Mouse (Mus musculus): ENCODE data around the gene Slc4a8. TPM values are rescaled to one million over a fixed set of nuclear protein-coding genes. Genes with fewer than 3 reads are reported as not detected.
"Not testable (repeated sequence)": the region's sequence is repeated elsewhere in the genome, so short reads cannot be mapped to it uniquely, and the experiment has no call there.

The Slc4a8 gene
- polyA plus RNA-seq, 1 experiment from 2014 or later, result 31.1 TPM

- 85% methylated on average over 12 of the region's 12 CpGs for WGBS
- Histone ChIP-seq H3K27ac (ENCODE audit: low read length) (no peak overlapping the region), H3K27me3 (ENCODE audit: control insufficient read depth, insufficient read depth, low read depth, low read length) (no peaks in the 10 kb centered on the region; the same call in 1 of the 2 replicates), H3K4me2 (ENCODE audit: low read length) (no peak overlapping the region), H3K9ac (ENCODE audit: low read depth, low read length) (no peak overlapping the region), H3K36me3 (ENCODE audit: control insufficient read depth, insufficient read depth, low read length) (peaks cover 48% of the 10 kb centered on the region), H3K4me1 (ENCODE audit: control insufficient read depth, insufficient read depth, low read length) (no peaks in the 10 kb centered on the region), H3K4me3 (ENCODE audit: low read depth, low read length) (no peak overlapping the region), H3K9me3 (replicated peaks; ENCODE audit: control insufficient read depth, low read length, poor library complexity, severe bottlenecking) (no peaks in the 10 kb centered on the region)
- no peak for ATAC-seq
These were observed 46.5 kb downstream of the Slc4a8 start for GRCm38 (mm10) chr15:100808062-100808461.

- H3K4me2 ChIP-seq (ENCODE audit: low read length), result no peak overlapping the region
- no peak overlapping the region for H3K27ac ChIP-seq (ENCODE audit: low read length)
- no peaks in the 10 kb centered on the region; the same call in 1 of the 2 replicates for H3K27me3 ChIP-seq (ENCODE audit: control insufficient read depth, insufficient read depth, low read depth, low read length)
- peaks cover 45% of the 10 kb centered on the region for H3K36me3 ChIP-seq (ENCODE audit: control insufficient read depth, insufficient read depth, low read length)
- no peaks in the 10 kb centered on the region for H3K9me3 ChIP-seq (replicated peaks; ENCODE audit: control insufficient read depth, low read length, poor library complexity, severe bottlenecking)
- no peaks in the 10 kb centered on the region for H3K4me1 ChIP-seq (ENCODE audit: control insufficient read depth, insufficient read depth, low read length)
- H3K4me3 ChIP-seq (ENCODE audit: low read depth, low read length), result no peak overlapping the region
- no peak for ATAC-seq
- 83% methylated on average over 9 of the region's 9 CpGs for WGBS
- H3K9ac ChIP-seq (ENCODE audit: low read depth, low read length), result no peak overlapping the region
These were observed 46.9 kb downstream of the Slc4a8 start for GRCm38 (mm10) chr15:100808484-100808883.

DNA sequence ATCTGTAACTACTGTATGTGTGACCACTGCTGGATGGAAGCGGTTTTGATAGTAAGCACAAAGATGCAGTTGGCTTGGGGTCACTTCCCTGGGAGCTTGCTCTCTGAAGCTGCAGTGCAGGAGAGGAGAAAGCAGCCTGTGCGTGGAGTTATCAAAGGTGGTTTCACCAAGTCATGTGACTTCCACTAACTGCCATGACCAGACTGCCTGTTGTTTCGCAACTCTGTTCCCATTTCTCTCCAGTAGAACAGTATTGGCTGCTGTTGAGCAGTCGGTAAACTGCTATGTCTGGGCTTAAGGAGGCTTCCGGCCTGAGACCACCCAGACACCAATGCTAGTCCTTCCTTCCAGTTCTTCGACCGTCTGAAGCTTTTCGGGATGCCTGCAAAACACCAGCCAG, 48.7 kb downstream of the Slc4a8 start:
- Histone ChIP-seq H3K27me3 (ENCODE audit: control insufficient read depth, insufficient read depth, low read depth, low read length) (no peaks in the 10 kb centered on the region; the same call in 1 of the 2 replicates), H3K4me3 (ENCODE audit: low read depth, low read length) (no peak overlapping the region), H3K4me2 (ENCODE audit: low read length) (no peak overlapping the region), H3K9me3 (replicated peaks; ENCODE audit: control insufficient read depth, low read length, poor library complexity, severe bottlenecking) (no peaks in the 10 kb centered on the region), H3K36me3 (ENCODE audit: control insufficient read depth, insufficient read depth, low read length) (peaks cover 40% of the 10 kb centered on the region), H3K27ac (ENCODE audit: low read length) (no peak overlapping the region), H3K9ac (ENCODE audit: low read depth, low read length) (no peak overlapping the region), H3K4me1 (ENCODE audit: control insufficient read depth, insufficient read depth, low read length) (no peaks in the 10 kb centered on the region)
- 87% methylated on average over 8 of the region's 8 CpGs for WGBS
- ATAC-seq, result no peak

- Histone ChIP-seq H3K27ac (ENCODE audit: low read length) (no peak overlapping the region), H3K27me3 (ENCODE audit: control insufficient read depth, insufficient read depth, low read depth, low read length) (no peaks in the 10 kb centered on the region; the same call in none of the 2 replicates), H3K9ac (ENCODE audit: low read depth, low read length) (no peak overlapping the region), H3K4me1 (ENCODE audit: control insufficient read depth, insufficient read depth, low read length) (no peaks in the 10 kb centered on the region), H3K4me3 (ENCODE audit: low read depth, low read length) (no peak overlapping the region), H3K36me3 (ENCODE audit: control insufficient read depth, insufficient read depth, low read length) (peaks cover 48% of the 10 kb centered on the region), H3K4me2 (ENCODE audit: low read length) (no peak overlapping the region), H3K9me3 (replicated peaks; ENCODE audit: control insufficient read depth, low read length, poor library complexity, severe bottlenecking) (no peaks in the 10 kb centered on the region)
- ATAC-seq, result no peak
- 69% methylated on average over 5 of the region's 5 CpGs for WGBS
These were observed 52.0 kb downstream of the Slc4a8 start for GRCm38 (mm10) chr15:100813501-100813900.

DNA sequence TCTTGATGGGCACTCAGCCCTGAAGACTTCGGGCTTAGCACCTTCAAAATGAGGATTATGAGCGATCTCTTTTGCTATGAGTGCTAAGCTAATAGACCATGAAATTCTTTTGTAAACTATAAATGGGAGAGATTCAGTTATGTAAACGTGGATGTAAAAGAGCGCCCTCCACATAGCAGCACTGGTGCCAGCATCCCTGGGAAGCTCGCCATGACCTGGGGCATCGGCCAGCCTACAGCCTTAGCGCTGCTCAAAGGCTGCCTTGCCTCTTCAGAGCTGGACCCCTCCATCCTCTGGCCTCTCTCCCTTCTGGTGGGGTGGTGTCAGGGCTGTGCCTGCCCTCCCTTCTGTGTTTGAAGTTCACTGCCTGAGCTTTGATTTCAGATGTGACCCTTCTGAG, 52.5 kb downstream of the Slc4a8 start:
- no peak overlapping the region for H3K9ac ChIP-seq (ENCODE audit: low read depth, low read length)
- no peak overlapping the region for H3K27ac ChIP-seq (ENCODE audit: low read length)
- ATAC-seq, result no peak
- no peaks in the 10 kb centered on the region; the same call in none of the 2 replicates for H3K27me3 ChIP-seq (ENCODE audit: control insufficient read depth, insufficient read depth, low read depth, low read length)
- H3K4me1 ChIP-seq (ENCODE audit: control insufficient read depth, insufficient read depth, low read length), result no peaks in the 10 kb centered on the region
- peaks cover 44% of the 10 kb centered on the region for H3K36me3 ChIP-seq (ENCODE audit: control insufficient read depth, insufficient read depth, low read length)
- H3K4me3 ChIP-seq (ENCODE audit: low read depth, low read length), result no peak overlapping the region
- H3K4me2 ChIP-seq (ENCODE audit: low read length), result no peak overlapping the region
- 28% methylated on average over 7 of the region's 7 CpGs for WGBS
- H3K9me3 ChIP-seq (replicated peaks; ENCODE audit: control insufficient read depth, low read length, poor library complexity, severe bottlenecking), result no peaks in the 10 kb centered on the region

DNA sequence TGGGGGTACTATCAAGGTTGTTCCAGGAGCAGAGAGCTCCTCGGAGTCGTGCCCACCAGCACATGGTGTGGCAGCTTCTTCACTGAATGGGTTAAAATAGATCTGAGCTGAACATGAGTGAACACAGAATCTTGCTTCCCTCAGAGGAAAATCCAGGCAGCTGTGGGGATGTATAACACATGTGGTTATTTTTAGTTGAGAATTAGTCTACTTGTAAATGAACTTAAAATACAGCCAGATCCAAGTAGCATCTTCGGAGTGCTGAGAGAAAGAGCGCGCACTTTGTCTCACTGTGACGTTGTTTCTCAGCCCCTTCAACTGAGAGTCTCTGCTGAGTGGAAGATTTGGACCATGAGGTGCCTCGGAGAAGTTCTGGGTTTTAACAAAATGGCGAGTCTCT, 53.8 kb downstream of the Slc4a8 start:
- peaks cover 36% of the 10 kb centered on the region for H3K36me3 ChIP-seq (ENCODE audit: control insufficient read depth, insufficient read depth, low read length)

DNA sequence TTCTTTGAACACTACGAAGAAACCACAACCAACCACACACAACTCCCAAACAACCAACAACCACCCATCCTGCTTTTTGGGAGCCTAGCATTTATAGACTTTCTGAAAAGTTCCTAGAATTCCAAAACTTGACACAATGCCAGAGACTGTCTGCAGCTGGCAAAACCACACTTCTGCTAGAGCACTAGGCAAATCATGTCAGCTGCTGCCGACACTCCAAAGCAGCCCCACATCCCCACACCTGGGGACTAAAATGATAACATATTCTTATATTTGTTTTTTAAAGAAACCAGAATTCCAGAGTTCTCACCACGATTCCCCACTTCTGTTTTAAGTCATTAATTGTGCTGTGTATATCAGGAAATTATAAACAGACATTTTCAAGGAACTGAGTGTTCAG, 57.3 kb downstream of the Slc4a8 start:
- ATAC-seq, result no peak
- Histone ChIP-seq H3K27ac (ENCODE audit: low read length) (no peak overlapping the region), H3K4me2 (ENCODE audit: low read length) (no peak overlapping the region), H3K4me3 (ENCODE audit: low read depth, low read length) (no peak overlapping the region), H3K9ac (ENCODE audit: low read depth, low read length) (no peak overlapping the region), H3K9me3 (replicated peaks; ENCODE audit: control insufficient read depth, low read length, poor library complexity, severe bottlenecking) (no peaks in the 10 kb centered on the region), H3K4me1 (ENCODE audit: control insufficient read depth, insufficient read depth, low read length) (no peaks in the 10 kb centered on the region), H3K36me3 (ENCODE audit: control insufficient read depth, insufficient read depth, low read length) (peaks cover 21% of the 10 kb centered on the region), H3K27me3 (ENCODE audit: control insufficient read depth, insufficient read depth, low read depth, low read length) (no peaks in the 10 kb centered on the region; the same call in 1 of the 2 replicates)
- 95% methylated on average over 3 of the region's 3 CpGs for WGBS

More for the DNA sequence above, 53.8 kb downstream of the Slc4a8 start:
- Histone ChIP-seq H3K4me2 (ENCODE audit: low read length) (no peak overlapping the region), H3K4me1 (ENCODE audit: control insufficient read depth, insufficient read depth, low read length) (no peaks in the 10 kb centered on the region), H3K4me3 (ENCODE audit: low read depth, low read length) (no peak overlapping the region), H3K9me3 (replicated peaks; ENCODE audit: control insufficient read depth, low read length, poor library complexity, severe bottlenecking) (no peaks in the 10 kb centered on the region), H3K27me3 (ENCODE audit: control insufficient read depth, insufficient read depth, low read depth, low read length) (no peaks in the 10 kb centered on the region; the same call in none of the 2 replicates), H3K27ac (ENCODE audit: low read length) (no peak overlapping the region), H3K9ac (ENCODE audit: low read depth, low read length) (no peak overlapping the region)
- 91% methylated on average over 8 of the region's 8 CpGs for WGBS
- ATAC-seq, result no peak

DNA sequence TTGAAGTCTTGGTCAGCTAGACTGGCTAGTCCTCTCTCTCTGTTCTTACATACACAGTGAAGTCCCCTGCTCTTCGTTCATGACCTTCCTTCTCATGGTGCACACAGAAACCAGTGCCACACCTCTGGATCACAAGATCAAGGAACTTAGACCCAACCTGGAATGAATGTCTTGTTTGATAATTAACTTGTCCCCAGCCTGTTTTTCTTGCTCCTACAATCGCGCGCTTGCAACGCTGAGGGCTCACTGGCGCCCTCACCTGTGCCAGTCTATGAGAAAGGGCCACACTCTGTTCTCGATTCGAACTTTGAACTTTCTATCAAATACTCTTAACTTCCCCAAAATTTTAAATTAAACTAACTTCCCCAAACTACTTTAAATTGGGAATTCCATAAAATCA, 60.3 kb downstream of the Slc4a8 start:
- 63% methylated on average over 8 of the region's 8 CpGs for WGBS
- peaks cover 13% of the 10 kb centered on the region; the same call in 1 of the 2 replicates for H3K36me3 ChIP-seq (ENCODE audit: control insufficient read depth, insufficient read depth, low read length)
- no peak overlapping the region for H3K27ac ChIP-seq (ENCODE audit: low read length)

DNA sequence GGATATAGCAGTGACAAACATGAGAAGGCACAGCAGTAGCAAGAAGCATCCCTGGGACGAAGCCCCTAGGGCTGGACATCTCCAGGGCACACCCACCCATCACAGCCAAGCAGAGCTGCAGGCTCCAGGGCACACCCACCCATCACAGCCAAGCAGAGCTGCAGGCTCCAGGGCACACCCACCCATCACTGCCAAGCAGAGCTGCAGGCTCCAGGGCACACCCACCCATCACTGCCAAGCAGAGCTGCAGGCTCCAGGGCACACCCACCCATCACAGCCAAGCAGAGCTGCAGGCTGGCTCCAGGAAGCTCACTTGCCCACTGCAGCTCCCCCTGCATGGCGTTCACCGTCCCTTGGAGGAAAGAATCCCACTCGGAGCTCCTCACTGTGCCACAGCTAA, 60.8 kb downstream of the Slc4a8 start:
- not testable (repeated sequence) for H3K4me1 ChIP-seq (ENCODE audit: control insufficient read depth, insufficient read depth, low read length); H3K4me3 ChIP-seq (ENCODE audit: low read depth, low read length); H3K4me2 ChIP-seq (ENCODE audit: low read length); H3K27me3 ChIP-seq (ENCODE audit: control insufficient read depth, insufficient read depth, low read depth, low read length); H3K9ac ChIP-seq (ENCODE audit: low read depth, low read length); ATAC-seq; H3K9me3 ChIP-seq (replicated peaks; ENCODE audit: control insufficient read depth, low read length, poor library complexity, severe bottlenecking); H3K27ac ChIP-seq (ENCODE audit: low read length)
- WGBS, result 70% methylated on average over 4 of the region's 4 CpGs
- peaks cover 10% of the 10 kb centered on the region; the same call in 1 of the 2 replicates for H3K36me3 ChIP-seq (ENCODE audit: control insufficient read depth, insufficient read depth, low read length)

More for the DNA sequence above, 60.3 kb downstream of the Slc4a8 start:
- Histone ChIP-seq H3K4me1 (ENCODE audit: control insufficient read depth, insufficient read depth, low read length) (peaks cover 6% of the 10 kb centered on the region; the same call in 1 of the 2 replicates), H3K9ac (ENCODE audit: low read depth, low read length) (no peak overlapping the region), H3K4me3 (ENCODE audit: low read depth, low read length) (no peak overlapping the region), H3K4me2 (ENCODE audit: low read length) (no peak overlapping the region), H3K27me3 (ENCODE audit: control insufficient read depth, insufficient read depth, low read depth, low read length) (no peaks in the 10 kb centered on the region; the same call in none of the 2 replicates), H3K9me3 (replicated peaks; ENCODE audit: control insufficient read depth, low read length, poor library complexity, severe bottlenecking) (no peaks in the 10 kb centered on the region)
- ATAC-seq, result no peak
